Mouse (Mus musculus): ENCODE data around the gene Fam155a. TPM values are rescaled to one million over a fixed set of nuclear protein-coding genes. Genes with fewer than 3 reads are reported as not detected.
"Not testable (repeated sequence)": the region's sequence is repeated elsewhere in the genome, so short reads cannot be mapped to it uniquely, and the experiment has no call there.

Fam155a gene
- under 1 TPM; 0.45 to 0.58 TPM for total RNA-seq (2021)
- long read RNA-seq, experiment 1: 0 reads
- long read RNA-seq, experiment 2: 0 reads

DNA sequence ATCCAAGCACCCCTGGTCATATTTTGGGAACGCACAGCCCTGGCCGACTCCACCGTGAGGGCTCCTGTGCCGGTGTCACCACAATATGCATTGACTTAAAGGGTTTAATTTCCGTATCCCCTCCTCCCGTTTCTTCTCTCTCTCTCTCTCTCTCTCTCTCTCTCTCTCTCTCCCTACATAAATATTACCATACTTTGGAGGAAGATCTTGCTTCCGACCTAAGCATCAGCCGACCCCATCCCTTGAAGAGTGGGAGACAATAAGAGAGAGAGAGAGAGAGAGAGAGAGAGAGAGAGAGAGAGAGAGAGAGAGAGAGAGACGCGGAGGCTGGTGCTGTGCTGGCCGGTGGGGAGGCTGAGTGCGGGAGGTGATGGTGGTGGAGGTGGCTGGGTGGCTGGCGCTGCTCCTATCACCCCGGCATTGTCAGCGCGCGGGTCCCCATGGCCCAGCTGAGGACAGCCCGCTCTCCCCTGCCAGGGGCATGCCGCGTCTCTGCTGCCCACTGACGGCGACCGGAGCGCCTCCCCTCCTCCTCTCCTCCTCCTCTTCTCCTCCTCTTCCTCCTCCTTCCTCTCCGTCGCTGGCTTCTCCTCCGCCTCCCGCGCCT, at the start of gene Fam155a:
TSS of gene Fam155a (minus strand) at position 163 of the 607 bp plus-strand sequence.
- intact Hi-C loops (cut with DNase I; ENCODE audit: low total_unique reads): no loop called here
- DNase-seq: no peak

DNA sequence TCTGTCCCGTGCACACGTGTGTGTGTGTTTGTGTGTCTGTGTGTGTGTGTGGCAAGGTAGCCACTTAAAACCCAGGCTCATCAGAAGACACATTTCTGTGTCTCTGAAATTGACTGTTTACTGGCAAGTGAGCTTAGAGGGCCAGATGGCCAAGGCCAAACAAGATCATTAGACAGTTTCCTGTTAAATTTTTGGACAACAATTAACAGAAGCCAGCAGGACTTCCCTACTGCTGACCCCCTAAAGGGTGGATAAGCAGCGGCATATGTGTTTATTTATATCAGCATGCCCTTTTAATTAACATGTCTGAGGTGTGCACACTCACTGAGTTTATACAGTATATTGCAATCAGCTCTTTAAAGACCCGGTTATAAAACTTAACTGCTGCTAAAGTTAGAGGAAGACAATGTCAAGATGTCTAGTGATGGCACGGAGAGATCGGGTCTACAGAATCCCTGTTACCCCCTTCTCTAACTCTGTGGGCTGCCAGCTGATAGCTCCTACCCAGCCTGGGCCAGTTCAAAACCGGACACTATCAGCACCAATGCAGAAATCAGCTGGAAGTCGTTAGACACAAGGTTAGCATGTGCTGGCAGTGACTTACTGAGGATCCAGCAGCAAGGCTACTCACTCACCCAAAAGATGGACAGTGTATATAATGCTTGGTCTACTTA, 42.4 kb upstream of the Fam155a start:
- DNase-seq: no peak
- intact Hi-C loops (cut with DNase I; ENCODE audit: low total_unique reads): no loop called here

DNA sequence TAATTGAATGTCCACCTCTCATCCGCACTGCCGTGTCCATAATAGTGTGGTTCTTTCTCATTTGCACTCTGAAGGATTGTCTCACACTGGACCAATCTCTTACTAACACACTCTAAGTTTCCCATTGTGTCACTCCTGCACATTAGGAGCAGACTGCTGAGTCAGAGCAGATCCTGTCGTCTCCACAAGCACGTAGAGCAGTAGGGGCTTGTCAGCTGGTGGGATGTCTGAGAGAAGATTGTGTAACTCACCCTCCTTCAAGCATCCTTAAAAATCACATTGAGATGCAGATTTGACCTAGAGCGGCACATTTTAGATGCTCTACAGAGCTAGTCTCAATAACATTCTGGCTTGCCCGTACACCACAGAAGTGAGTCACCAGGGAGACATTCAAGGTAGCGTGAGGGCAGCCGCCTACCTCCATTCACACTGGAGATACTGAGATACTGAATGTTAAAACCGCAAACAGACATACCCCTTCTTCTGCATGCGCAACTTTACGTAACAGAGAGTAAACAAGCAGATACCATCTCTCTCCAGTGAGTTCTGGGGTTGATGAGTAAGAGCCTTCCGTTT, 40.1 kb upstream of the Fam155a start:
- intact Hi-C loops (cut with DNase I; ENCODE audit: low total_unique reads): no loop called here
- DNase-seq: no peak

DNA sequence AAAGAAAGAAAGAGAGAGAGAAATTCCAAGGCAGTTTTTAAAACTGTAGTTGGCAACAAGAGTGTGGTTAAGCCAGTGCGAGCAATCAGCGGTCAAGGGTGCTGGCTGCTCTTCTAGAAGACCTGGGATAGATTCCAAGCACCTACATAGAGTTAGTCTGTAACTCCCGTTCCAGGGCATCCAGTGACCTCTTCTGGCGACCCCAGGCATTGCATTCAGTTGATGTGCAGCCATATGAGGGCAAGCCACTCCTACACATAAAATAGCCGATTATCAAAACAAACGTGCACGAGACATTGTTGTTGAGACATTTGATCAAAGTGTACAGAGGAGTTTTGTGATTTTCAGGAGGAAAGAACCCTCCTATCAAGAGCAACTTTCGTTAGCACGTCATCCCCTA, 37.6 kb upstream of the Fam155a start:
- DNase-seq: no peak
- intact Hi-C loops (cut with DNase I; ENCODE audit: low total_unique reads): no loop called here

DNA sequence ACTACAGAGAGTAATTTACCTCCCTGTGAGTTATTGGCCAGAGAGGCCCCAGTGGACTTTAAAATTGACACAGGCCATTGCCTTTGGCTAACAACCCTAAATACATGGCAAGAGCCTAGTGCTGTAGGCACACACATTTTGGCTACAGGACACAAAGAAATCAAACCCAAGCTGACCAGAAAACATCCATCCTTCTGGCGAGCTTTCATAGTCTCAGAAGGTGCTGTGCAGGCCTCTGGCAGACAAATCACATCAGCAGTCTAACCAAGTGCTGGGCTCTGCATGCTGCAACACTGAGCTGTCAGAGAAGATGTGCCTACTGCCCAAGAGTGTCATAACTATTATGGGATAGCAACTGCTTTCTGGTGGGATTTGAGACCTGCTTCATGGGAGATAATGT, 34.7 kb upstream of the Fam155a start:
- intact Hi-C loops (cut with DNase I; ENCODE audit: low total_unique reads): no loop called here
- DNase-seq: no peak

DNA sequence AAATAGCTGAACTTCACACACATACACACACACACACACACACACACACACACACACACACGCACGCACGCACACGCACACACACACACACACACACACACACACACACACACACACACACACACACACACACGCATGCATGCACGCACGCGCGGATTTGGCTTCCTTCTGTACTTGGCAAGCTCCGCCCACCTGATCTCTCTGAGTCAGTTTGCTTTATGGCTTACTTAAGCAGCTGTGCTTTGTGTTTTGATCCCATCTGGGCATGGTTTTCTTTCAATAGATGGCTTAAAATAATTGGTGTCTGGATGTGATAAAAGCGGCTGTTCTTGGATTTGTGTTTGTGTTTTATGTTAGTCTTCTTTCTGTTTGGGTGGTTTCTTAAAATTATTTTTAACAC, 29.4 kb upstream of the Fam155a start:
- intact Hi-C loops (cut with DNase I; ENCODE audit: low total_unique reads); DNase-seq: not testable (repeated sequence)

DNA sequence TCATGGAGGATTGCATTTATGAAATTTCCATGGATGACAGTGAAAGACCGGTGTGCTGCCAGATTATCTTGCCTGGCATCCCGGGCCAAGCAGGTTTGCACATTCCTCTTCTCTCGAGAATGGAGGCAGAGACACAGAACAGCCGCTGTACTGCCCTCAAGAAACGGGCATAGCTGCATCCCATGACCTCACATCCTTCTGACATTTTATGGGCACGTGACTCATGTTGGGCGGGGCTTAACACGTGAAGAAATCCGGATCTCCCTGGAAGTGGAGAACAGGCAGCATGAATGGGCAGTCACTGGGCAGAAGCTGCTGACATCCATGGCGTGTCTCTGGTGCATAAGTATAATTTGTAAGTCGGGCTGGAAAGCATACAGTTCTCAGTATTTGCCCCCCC, 29.0 kb upstream of the Fam155a start:
- no peak for DNase-seq
- intact Hi-C loops (cut with DNase I; ENCODE audit: low total_unique reads): no loop called here

DNA sequence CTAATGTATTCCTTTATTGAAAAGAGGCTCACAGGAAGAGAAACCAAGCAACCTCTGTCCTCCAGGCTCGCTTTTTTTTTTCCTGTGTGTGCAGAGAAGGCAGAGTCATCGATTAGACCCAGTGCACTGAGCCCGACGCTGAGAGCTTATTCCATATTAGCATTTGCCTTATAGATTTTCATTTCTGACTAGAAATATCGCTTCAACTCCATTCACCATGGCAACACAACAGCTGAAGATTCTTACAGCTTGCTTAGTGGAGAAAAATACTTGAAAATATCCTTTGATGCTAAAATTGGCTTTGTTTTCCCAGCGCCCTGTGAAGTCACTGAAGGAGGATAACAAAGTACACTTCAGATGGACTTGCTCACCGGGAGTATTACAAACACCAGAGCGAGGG, 26.6 kb upstream of the Fam155a start:
- no peak for DNase-seq
- intact Hi-C loops (cut with DNase I; ENCODE audit: low total_unique reads): no loop called here

DNA sequence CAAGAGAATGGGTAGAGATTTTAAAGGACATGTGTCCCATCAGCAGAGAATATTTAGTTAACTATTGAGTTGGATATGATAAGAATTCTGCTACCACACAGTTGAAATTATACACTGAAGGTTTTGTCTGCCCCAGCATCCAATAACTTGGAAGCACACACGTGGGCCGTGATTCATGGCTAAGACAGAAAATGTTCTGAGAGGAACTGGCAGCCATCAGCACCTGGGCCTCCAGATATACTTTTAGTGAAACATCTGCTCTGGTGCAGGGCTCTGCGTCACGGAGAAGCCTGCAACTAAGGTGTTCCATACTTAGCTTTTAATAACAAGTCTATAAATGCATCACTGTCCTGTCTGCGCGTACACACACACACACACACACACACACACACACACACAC, 24.8 kb upstream of the Fam155a start:
- intact Hi-C loops (cut with DNase I; ENCODE audit: low total_unique reads): no loop called here
- no peak for DNase-seq

DNA sequence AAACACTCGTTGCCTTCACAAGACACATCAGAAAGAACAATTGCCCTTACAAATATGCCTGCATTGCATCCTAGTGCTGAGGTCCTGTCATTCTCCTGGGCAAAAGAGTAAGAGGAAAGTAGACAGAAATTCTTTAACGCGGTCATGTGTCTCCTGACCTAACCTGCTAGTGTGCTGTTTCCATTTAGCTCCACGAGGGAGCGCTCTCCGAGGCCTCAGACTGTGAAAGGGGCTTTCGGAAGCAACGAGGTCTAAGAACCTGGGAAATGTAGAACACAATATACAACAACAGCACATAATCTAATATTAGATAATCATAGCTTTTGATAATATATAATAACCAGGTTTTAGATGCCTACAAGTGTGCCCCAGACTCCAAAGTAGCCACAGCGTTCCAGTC, 22.4 kb upstream of the Fam155a start:
- DNase-seq: no peak

DNA sequence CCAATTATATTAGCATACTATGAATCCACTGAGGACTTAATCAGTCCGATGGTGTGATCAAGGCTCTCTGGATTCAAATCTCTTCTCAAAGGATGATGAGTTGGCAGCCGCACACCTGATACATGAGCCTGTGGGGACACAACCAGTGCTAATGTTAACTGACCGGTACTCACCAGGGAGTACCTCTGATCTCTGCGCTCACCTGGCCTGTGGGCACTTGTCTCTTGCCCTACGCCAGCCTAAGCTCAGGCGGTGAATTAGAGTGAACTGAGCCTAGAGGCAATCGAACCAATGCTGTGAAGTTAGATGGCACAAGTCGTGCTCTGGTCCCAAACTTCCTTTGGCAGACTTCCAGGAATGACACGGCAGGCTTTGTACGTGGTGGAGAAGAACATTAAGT, 9.4 kb upstream of the Fam155a start:
- DNase-seq: no peak
- intact Hi-C loops (cut with DNase I; ENCODE audit: low total_unique reads): no loop called here

More for the DNA sequence above, 22.4 kb upstream of the Fam155a start:
- intact Hi-C loops (cut with DNase I; ENCODE audit: low total_unique reads): no loop called here

DNA sequence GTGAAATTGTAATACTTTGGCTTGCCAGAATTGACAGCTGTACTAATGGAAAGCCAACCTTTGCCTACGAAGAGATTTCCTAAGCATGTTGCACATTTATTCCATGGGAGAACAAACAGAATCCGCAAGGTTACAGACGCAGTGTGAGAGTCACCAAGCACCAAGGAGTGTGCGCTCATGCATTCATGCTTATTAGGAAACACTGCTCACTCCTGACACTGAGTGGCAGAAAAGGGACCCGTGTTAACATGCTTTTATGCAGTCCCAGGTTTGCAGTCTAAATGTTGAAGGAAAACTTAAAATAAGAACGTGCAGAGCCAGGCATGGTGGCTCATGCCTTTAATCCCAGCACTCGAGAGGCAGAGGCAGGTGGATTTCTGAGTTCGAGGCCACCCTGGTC, 7.2 kb upstream of the Fam155a start:
- no peak for DNase-seq
- intact Hi-C loops (cut with DNase I; ENCODE audit: low total_unique reads): no loop called here

DNA sequence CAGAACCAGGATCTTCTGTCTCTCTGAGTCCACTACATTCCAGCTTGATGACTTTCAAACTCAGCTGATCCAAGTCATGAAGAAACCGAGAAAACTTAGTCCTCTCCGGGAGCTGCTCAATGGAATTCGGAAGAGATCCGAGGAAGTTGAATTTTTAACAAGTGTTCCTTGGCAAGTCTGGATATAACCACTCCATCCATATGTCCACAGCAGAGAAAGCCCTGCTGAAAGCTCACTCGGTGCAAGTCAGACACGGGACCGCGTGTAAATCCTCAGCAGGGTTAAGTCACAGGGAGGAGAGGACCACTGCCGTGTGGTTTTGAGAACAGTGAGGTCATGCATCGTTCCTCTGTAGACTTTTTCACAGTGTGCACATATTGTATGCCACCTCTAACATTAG, 5.9 kb upstream of the Fam155a start:
- no peak for DNase-seq
- intact Hi-C loops (cut with DNase I; ENCODE audit: low total_unique reads): no loop called here

DNA sequence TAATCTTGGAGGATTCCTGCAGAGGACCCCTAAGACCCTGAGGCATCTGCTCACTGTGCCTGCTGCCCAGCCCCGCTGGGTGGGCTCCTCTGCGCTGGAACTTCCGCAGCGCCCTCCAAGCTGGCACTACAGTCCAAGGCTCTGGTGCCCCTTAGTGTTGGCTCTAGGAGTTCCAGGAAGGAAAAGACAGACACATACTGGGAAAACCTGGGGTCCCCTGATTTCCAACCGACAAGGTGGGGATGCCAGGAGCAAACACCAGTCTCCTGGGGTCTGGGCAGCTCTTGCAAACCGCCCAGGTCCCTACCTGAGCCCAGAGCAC, 1.5 kb upstream of the Fam155a start:
- intact Hi-C loops (cut with DNase I; ENCODE audit: low total_unique reads): no loop called here
- DNase-seq: no peak

DNA sequence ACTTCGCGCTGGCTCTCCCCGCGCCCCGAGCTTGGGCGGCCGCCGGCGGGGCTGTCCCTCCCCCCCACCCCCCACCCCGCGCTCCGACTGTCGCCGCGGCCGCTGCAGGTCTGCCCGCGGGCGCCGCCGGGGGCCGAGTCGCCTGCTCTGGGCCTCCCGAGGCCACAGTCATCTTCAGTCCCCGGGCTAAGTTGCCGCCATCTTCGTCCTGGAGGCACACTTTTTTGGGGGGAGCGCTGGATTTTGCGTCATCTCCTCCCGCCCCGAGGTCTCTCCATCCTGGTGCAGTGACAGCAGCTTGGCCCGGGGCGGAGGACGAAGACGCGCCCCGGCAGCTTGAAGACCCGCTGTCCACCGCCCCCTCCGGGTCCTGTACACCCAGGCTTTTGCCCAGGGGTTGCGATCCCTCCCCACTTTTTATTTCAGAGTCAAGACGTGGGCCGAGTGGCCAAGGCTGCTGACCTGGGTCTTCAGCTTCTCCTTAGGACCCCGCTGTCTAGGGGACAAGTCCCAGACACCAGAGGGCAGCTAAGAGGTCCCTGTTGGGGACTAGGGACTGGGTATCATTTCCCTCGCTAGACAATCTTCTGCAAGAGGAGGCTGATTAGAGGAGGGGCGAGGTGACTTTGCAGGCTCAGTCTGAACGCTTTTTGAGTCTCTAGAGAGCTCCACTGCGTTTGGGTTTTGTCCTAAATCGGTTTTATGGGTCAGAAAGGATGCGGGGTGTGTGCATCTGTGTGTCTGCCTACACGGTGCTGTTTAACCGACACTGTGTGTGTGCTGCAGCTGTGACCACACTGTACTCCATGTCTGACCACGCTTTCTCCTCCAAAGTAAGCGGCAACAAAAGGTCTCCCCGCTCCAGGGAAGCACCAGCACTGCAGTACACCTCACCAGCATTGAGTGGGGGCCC, 901 bp upstream of the Fam155a start:
- intact Hi-C loops (cut with DNase I; ENCODE audit: low total_unique reads): no loop called here
- no peak for DNase-seq

DNA sequence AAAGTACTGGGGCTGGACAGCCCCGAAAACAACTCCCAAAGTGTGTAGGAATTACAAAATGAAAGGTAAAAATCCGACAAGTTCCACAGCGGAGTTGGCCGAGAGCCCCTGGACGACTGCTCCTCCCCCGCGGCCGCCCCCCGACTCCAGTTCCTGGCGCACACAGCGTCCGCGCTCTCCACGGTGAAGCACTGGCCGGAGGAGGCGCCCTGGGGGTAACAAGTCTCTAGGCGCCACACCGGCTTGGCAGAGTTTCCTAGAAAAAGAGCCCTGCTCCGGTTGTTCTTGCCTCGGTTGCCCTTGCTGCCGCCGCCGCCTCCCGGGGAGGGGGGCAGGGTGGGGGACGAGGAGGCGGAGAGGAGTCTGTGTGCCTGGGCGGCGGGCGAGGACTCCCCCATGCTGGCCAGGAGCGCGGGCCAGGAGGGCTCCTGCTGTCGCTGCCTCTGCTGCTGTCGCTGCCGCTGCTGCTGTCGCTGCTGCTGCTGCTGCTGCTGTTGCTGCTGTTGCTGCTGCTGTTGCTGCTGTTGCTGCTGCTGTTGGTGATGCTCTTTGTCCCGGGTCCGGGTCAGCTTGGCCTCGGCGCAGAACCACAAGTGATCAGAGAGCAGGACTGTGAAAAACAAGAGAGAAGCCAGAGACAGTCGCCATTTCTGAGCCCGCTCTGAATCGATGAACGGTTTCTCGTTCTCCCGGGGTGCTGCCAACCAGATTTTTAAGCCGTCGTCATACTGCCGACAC, 531 bp downstream of the Fam155a start:
- intact Hi-C loops (cut with DNase I; ENCODE audit: low total_unique reads): no loop called here
- DNase-seq: peak; percentile 5

DNA sequence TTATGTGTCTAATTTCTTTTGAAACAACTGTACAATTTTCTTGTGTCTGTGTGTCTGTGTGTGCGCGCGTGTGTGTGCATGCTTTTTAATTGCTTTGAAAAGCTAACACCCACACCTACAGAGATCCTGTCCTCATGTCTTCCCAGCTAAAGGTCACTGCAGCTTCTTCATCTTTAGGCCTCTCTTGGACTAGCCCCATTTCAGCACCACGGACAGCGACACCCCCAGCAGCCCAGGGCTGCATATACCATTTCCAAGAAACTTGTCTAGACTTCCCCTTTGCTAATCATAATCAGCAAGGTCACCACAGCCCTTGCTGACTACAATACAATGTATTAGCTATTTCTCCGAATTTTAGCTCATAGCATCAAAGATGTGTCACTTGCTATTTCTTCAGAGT, 1.9 kb downstream of the Fam155a start:
- peak; percentile 57 for DNase-seq
- intact Hi-C loops (cut with DNase I; ENCODE audit: low total_unique reads): no loop called here

DNA sequence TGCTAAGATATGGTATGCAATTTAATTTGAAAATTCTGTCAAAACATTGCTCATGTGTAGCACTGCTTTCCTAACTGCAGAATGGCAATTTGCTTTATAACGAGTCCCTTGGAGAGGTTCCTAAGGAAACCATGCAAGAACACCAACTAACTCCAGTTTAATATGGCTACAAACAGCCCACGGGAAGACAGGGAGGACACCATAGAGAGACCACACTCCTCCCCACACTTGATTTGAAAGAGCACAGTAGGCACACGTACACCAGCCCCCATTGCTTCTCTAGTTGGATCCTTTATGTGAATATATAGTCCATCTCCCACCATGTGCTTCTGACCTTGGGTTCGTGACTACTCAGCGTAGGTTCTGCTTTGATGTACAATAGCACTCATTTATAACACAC, 35.8 kb downstream of the Fam155a start:
- intact Hi-C loops (cut with DNase I; ENCODE audit: low total_unique reads): no loop called here
- DNase-seq: no peak

DNA sequence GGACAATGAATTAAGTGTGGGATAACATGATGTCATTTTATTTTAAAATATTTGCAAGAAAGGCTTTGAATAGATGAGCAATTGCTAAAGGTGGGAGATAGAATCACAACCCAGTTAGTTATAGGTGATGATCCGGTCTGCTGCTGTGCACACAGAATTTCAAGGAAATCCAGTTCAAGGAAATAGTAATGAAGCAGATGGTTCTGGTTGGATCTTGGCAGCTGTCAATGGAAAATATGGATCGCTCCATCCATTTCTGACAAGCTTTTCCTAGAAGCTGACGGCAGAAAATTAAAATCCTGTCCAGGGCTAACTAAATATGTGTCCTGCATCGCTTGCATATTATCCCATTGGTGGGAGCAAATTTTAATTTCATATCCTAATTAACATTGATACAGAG, 61.2 kb downstream of the Fam155a start:
- DNase-seq: no peak
- intact Hi-C loops (cut with DNase I; ENCODE audit: low total_unique reads): no loop called here

DNA sequence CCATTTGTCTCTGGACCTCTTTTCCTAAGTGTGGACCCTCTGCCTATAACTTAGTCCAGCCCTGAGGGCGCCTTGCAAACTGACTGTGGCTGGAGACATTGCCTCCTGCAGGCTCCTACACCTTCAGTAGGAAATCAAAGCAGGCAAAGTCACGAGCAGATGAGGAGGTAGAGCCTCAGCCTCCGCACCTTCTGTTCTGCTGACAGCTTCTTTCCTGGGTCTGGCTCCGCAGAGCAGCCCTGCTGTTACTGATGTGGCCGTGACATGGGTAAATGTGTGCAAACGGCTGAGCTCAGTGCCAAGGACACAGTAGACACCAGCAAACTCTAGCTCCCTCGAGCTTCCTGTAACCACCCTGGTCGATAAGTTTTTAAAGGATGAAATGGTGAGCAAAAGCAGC, 63.5 kb downstream of the Fam155a start:
- no peak for DNase-seq
- intact Hi-C loops (cut with DNase I; ENCODE audit: low total_unique reads): no loop called here

Measured in gastrocnemius, postnatal 14 days (tissue).